Mouse (Mus musculus) spleen, adult 12 weeks (tissue): Measurements from ENCODE around the gene Shq1.

Experiments used
- DNase-seq: peaks from one replicate; pipeline ENCODE4 v3.0.0; 2022; ENCODE audit warnings: low spot score

The Shq1 gene

DNA sequence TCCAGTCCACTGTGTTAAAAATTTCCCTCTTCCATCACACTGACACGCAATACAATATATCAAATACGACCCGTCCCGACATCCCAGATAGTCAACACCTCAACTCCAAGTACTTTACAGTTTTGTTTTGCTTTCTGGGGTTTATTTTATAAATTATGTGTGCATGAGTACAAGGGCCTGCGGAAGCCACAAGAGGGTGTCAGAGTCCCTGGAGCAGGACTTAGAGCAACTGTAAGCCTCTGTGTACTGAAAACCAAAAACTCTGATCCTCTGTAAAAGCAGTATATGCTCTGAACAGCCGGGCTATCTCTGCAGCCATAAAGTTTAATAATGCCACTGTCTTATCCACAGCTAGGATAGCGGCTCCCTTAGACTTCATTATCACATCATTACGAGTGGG is 3.3 kb downstream of the Shq1 start:
- DNase-seq: no peak

DNA sequence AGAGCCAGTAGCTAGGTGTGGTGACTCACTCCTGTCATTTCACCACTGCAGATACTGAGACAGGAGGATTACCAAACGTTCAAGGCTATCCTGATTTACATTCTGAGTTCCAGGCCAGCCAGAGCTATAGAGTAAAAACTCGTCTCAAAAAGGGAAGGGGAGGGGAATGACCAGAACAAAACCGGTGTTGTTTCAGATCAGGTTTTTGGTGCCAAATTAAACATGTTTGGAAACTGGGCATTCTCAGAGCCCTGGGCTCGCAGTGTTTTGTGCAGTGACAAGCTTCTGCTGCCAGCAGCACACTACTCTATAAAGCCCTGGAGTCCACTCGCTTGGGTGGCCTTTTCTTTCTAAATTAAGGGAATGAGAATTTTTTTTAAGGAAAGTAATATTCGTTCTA is 8.7 kb downstream of the Shq1 start:
- no peak for DNase-seq

DNA sequence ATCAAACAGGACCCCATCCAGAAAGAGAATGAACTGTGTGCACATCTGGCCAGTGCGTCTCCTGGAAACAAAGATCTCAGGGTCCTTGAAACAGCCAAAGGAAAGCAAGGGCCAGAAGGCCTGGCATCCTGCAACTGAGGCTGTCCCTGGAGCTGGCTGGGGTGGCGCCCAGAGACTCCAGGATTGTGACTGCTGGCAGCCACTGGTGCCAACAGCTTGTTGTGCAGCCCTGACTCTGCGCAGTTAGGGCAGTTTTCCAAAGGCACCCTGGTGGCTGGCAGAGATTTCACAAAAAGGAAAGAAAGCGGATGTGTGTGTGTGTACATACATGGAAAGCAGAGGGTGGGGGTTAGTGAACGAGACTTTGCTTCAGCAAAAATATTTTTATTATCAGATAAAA is 10.6 kb downstream of the Shq1 start:
- DNase-seq: no peak

DNA sequence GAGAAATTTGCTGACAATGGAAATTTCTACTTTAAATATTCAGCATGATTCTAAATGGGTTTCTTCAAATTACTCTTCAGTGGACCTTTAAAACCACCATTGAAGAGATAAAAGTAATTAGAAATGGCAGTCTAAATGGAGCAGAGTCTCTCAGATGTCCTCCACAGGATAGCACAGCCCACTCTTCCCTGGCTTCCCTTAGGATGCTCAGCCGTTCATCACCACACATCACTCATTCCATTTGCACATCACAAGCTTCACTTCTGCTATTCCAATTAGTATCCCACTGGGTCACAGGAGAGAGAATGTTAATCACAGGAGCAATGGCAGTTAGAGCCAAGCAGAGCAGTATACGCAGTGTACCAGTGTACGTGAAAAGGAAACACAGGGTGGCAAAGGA is 18.4 kb downstream of the Shq1 start:
- DNase-seq: no peak

DNA sequence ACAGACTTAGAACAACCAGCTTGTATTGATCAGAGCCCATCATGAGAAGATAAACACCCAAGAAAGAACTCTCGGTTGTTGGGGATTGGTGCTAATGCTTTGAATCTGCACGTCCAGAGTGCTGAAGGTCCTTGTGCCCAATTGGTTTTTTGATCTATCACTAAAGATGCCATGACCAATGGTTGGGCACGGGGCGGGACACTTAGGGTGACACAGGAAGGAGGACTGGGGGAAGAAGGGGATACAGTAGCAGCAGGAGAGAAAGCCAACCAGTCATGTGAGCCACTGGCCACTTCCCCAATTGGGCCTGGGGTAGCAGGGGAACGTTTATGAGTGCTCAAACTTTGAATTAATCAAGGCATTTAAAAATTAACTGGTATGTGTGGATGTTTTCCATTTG is 23.8 kb downstream of the Shq1 start:
- DNase-seq: no peak

DNA sequence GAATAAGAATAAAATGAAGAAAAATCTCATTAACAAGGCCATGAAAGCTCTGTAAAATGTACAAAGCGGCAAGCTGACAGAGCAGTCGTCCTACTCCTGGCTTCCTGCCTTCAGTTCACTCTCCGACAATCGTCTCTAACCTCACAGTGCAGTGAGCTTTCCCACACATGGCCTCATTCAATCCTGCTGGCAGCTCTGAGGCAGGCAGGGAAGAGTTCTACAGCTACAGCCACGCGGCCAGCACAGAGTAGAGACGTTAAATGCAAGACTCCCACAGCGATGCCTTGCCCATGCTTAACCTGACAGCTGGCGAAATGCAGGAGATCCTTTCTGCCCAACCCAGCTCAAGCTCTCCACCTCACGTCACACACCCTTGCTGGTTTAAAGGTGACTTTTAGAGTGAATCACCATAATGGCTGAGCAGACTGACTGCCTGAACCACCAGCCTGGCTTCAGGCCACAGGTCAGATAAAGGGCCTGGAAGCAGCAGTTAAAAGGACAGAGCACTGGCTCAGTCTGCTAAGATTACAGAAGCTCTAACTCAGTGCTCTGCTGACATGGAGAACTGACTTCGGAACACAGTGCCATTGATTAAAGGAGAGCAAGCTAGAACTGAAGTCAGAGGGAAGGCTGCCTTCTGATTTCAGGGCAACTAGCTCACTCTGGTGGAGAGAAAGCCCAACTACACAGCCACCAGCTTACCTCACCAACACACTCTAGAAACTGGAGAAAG is 25.3 kb downstream of the Shq1 start:
- no peak for DNase-seq

DNA sequence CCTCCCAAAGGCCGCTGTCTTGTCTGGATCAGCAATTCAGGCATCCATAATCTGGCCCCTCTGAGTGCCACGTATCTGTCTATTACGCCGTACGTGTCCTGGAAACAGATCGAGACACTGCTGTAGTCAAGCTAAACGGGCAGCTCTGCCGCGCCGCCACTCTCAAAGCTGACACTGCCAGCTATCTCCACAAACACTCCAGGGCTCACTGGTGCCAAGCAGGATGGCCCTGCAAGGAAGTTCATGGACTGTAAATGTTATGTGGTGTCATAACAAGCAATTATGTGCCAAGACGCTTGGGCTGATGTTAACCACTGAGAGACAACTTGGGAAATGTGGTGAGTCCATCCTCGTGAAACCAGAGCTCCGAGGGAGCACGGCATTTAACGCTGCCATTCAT is 26.3 kb downstream of the Shq1 start:
- DNase-seq: no peak

DNA sequence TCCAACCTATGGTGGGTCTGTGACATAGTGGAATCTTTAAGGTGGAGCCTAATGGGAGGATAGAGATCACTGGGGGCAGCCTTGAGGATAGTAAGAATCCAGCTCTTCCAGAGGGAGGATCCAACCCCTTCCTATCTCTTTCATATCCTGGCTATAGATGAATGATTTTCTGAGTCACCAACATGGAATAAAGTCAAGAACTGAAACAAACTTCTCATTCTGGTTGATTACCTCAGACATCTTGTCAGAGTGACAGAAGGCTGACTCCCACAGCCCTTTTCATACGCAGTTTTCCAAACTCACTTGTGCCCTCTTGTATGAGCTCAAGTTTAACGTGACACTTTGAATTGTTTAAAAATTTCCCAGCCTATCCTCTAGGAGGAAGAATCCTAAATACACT is 28.2 kb downstream of the Shq1 start:
- no peak for DNase-seq

DNA sequence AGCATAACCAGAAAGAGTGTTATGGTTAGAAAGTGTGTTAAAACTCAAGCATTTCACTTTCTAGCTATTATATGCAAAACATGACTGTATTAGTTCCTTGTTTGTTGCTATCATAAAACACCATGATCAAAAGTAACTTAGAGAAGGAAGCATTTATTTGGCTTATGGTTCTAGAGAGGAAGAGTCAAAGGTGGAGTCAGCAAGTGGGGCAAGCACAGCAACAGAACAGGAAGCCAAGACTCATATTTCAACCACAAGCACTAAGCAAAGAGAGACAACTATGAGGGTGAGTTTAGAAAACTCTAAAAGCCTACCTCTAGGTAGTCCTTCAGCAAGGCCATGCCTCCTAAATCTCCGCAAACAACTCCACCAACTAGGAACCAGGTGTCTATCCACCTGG is 30.4 kb downstream of the Shq1 start:
- DNase-seq: no peak

DNA sequence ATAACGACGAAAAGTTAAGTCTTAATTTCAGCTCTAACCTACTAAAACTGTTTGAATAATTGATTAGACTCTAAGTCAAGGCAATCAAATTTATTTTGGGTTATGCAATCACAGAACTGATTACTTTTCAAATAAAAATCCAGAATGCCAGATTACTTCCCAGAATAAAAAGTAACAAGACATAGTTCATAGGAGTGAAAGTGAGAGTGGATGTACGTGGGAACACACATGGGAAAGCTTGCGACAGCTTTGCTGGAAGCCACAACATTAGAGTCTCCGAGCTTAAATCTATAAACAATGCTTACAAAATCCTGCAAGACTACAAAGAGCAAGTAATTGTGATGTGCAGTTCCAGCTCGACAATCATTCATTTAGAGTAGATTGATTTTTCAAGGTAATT is 41.9 kb downstream of the Shq1 start:
- DNase-seq: no peak

DNA sequence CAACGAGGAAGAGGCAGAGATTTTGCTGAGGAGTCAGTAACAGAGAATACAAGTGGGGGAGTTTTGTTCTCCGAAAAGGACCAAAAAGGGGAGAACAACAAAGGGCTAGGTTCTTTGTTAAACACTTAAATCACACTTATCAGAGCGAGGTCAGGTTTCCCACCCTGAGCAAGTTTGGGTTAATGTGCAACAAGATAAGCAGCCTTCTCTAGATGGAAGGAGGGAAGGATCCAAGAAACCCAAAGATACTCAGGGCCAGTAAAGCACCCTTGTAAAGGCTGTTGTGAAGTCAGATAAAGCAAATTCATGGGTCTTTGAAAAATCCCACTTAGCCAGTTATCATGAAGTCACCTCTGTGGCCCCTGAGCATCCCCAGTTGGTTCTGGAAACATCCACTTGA is 42.7 kb downstream of the Shq1 start:
- DNase-seq: no peak

DNA sequence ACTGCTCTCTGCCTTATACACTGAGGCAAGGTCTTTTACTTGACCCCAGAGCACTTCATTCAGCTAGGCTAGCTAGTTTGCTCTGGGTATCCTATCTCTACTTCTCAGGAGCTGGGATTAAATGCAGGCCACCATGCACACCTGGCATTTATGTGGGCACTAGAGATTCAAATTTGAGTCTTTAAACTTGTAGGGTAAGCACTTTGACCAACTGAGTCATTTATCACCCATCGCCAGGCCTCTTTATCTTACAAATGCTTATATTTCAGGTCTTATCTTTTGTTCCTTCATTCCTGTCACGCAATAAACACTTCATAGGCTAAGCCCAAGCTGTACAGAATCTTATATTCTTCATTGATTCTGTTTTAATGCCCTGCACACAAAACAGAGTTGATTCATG is 47.0 kb downstream of the Shq1 start:
- peak; percentile 21 for DNase-seq

DNA sequence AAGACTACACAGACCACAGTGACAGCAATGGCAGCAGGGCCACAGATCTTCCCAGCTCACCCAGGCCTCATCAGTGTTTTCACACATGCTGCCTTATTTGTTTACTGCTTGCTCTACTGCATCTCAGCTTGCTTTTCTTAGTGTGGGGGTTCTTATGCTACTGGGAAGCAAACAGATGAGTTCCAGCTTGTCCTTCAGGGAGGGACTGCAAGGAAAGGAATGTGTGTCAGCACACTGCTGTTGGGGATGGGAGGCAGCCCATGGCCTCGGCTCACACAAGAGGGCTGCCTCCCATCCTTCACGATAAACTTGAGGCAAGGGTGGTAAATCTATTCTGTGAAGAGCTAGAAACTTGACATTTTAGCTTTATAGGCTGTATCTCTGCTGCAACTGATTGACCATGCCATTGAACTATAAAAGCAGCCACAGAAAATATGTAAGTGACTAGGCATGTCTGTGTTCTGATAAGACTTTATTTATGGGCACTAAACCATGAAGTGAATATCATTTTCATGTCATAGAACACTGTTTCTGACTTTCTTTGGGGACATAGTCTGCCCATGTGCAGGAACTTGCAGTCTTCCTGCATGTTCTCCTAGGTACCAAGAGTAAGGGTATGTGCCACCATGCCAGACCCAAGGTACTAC is 48.0 kb downstream of the Shq1 start:
- no peak for DNase-seq

DNA sequence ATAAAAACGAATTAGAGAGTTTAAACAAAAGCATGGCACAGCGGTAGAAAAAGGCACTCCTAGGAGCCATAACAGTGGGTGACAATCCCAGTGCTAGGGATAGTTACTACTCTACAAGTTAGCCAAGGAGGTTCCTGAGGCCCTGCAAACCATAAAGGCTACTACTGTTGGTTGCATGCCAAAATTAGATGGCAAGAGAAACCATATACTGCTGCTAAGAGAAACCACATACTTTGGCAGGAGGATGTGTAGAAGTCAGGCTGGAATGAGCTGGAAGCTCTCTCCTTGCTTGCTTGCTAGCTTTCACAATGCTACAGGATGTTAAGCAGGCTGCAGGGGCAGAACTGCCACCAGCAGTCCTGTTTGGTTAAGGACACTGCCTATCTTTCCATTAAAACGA is 50.5 kb downstream of the Shq1 start:
- no peak for DNase-seq

DNA sequence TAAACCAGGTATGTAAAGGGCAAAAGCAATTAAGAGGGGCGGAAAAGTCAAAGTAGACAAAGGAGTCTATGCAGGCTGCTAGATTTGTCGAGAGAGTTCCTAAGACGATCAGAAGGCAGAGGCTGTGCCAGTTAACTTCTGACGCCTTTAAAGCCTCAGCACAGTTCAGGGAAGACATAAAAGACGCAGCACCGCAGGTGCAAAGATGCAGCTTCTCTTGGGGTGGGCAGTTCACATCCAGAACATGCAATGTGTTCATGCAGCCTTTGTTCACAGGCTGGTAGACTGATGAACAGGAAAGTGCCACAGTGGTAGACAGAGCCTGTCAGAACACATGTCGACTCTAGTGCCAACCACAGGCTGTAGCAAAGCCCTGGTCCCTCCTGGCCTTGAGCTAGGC is 51.6 kb downstream of the Shq1 start:
- no peak for DNase-seq

DNA sequence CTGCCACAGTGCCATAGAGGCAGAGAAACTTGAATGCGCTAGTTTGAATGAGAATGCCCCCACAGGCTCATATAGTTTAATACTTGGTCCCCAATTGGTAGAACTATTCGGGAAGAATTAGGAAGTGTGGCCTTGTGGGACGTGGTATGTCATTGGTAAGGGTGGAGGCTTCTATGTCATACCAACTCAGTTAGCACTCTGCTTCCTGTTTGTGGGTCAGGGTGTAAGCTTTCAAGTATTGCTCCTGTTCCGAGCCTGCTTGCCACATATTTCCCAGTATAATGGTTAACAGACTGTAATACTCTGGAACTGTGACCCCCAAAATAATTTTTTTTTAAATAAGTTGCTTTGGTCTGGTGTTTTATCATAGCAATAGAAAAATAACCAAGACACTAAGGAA is 54.8 kb downstream of the Shq1 start:
- no peak for DNase-seq

DNA sequence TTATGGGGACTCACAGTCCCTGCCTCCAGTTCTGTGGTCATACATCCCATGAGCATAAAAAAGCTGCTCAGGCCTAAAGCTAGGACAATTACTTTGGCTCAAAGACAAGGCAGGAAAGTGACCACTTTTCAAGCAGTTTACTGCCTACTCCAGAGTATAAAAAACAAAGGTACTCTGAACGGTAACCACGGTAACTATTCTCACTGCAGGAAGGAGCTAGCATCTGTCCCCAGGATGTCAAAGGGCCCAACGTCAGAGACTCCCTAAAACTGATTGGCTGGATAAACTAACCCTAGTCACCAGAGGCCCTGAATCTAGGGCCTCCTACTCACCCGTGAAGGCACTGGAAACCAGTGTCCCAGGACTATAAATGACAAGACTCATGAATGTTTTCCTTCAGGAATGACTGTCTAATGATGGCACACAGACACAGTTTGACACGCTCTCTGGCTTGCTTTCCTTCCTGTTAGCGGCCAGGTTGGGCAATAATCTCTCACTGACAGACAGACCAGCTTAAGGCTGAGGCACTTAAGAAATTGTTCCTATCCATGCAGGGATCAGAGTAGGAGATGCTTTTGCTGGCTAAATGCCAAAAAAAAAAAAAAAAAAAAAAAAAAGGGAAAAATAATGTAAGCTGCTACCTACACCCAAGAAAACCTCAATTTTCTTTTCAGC is 57.2 kb downstream of the Shq1 start:
- no peak for DNase-seq

DNA sequence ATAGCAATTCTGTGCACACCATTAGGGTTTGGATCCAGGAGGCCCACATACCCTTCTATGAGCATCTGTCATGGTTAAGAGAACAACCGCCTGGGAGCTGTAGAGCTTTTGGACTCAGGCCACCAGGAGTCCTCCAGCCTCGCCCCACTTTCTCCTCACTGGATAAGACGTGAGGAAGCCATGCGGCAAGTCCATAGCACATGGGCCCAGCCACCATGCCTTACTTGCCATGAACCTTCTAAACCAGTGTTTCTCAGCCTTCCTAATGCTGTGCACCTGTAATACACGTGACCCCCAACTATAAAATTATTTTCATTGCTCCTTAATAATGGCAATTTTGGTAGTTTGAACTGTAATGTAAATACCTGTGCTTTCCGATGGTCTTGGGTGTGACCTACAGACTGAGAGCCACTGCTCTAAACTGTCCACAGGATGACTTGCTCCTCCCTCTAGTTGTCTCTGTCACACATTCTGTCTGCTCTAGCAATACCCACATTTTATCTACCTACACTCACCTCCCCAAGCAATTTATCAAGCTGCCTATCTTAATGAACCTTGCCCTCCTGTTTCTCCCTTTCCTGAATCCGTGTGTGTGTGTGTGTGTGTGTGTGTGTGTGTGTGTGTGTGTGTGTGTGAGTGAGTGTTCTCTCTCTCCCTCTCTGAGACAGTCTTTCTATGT is 59.9 kb downstream of the Shq1 start:
- no peak for DNase-seq

DNA sequence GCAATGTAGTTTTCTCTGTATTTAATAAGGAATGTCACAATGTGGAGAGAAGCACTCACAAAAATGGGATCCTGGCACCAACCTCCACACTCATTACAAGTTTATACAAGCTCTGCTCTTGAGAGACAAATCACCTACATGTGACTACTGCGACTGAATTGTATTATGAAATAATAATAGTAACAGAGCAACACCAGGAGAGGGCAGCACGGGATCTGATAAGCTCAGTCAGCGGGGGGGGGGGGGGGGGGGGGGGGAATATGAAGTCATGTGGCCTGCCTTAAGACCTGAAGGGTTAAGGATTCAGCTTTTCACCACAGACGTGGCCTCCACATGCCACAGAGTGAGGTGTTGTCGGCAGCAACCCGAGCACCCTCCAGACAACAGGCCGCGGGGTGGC is 60.8 kb downstream of the Shq1 start:
- DNase-seq: no peak

DNA sequence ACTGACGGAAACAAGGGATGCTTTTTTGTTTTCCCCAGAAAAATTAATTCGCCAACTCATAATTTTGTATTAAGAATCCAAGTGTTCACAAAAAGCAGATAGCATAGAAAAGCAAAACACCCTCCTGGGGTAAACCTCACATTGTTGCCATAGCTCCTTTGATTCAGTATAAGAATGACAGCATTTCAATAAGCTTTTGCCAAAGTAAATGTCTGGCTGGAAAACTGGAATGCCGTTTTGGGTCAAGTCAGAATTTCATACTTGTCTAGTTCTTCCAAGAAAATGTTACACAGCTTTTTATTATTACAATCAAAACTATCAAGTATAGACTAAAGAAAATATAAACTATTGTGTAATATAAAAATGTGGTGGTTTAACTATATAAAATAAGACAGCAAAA is 61.7 kb downstream of the Shq1 start:
- DNase-seq: no peak

DNA sequence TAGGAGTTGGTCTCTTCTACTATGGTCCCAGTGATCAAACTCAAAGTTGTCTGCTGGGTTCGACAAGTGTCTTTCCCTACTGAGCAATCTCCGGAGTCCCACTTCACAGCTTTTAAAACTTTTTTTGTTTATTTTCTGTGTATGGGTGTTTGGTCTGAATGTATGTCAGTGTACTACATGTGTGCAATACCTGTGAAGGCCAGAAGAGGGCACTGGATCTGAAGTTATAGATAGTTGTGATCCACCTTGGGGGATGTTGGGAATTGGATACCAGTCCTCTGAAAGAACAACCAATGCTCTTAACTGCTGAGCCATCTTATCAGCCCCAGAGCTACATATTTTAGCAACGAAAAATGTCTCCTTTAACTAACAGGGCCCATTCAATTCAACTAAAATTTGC is 62.5 kb downstream of the Shq1 start:
- peak; percentile 16 for DNase-seq

DNA sequence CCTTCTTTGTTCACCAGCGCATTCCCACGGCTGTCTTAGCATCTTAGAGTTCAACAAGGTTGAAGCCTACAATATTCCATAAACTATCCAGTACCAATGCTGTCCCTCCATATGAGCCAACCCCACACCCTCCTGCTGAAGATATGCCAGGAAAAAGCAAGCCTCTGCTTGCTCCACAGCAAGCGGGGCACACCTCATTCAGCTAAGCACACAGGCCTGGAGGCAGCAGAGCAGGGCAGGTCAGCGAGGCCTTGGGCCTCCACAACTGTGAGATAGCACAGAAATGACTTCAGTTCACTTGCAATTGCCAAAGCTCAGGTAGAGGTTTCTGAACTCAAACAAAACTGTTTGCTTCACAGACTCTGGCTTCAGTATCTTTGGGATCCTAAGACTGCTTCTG is 64.2 kb downstream of the Shq1 start:
- no peak for DNase-seq

DNA sequence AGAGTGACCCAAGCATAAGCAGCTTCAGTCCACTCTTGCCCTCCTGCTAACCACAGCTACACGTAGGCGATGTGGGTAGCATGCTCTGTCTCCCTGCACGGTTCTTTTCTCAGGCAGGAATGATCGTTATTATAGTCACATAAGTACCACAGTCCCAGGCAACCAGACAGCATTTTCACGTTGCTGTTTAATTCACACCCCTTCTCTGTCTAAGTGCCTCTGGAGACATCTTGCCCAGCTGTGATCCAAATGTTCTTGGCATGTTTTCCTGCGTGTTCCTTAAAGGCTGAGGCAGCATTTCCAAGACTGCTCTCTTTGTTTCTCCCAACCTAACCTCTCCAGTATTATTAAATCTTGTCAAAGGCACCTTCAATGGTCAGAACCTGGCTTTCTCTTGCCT is 67.3 kb downstream of the Shq1 start:
- no peak for DNase-seq
